Mouse (Mus musculus) CD8-positive naive resting alpha-beta T cell, adult 2 months (primary cell): ENCODE data around the gene Gabra3.

ENCODE experiments used
- DNase-seq, 2 experiments: peaks; one replicate each; pipeline ENCODE4 v3.0.0; 2022; ENCODE audit warnings: low read depth in 2 of 2, low spot score in 2 of 2

Gene Gabra3

DNA sequence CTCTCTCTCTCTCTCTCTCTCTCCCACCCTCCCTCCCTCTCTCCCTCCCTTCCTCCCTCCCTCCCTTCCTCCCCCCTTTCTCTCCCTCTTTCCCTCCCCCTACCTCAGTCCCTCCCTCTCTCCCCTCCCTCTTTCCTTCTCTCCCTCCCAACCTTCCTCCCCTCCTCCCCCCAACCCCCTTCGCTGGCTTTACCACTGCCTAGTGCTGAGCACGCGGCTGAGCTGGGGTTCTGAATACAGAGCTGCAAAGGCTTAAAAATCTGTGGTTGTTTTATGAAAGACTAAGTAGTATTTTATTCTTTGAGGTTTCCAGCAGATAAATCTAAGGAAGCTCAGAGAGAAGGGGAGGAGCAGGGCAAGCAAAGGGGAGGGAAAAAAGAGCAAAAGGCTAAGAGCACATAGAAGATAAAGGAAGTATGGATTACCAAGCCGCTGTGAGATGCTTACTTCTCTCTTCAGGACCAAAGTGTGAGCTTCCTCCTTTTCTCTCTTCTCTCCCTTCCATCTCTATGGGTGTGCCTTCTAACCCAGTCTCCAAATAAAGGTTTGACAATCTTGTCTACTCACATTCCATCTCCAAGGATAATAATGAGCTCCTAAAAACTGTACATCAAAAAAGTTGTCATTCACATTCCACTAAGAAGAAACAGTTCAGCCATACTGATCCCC, at the start of gene Gabra3:
Gene Gabra3, minus strand, starts transcription at position 619 of the 669 bp plus-strand sequence.
- DNase-seq, result no peak

DNA sequence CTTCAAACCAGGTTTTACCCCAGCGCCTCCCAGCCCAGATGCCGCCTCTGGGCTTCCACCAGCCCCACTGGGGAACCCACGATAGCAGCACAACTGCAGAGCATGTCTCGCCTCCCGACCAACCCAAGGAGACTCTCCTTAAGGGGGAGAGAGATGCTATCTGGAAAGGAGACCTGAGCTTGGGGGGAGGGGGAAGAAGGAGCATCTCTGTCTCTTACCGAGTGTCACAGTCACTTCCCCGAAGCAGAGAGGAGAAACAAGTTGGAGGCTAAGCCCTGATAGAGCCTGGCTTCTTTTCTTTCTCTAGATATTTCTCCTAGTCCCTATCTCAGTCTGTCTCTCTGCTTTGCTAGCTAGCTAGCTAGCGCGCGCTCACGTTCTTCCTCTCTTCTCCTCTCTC, 859 bp downstream of the Gabra3 start:
- DNase-seq, result no peak

DNA sequence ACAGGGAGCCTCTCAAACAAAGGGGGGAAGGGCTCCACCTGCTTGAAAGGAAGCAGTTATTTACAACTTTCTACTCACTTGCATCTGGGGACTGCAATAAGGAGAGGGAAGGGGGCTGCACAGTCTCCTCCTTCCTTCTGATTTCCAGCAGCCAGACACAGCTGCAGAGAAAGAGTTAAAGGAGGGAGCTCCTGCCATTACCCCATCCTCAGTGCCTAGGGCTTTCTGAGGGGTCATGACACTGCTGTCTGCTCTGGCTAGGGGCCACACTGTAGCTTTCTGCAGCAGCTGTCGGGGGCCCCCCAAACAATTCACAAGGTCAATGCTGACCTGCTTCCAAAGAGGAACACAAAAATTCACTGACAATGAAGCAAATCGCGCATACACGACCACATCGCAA, 1.3 kb downstream of the Gabra3 start:
- DNase-seq, result no peak

DNA sequence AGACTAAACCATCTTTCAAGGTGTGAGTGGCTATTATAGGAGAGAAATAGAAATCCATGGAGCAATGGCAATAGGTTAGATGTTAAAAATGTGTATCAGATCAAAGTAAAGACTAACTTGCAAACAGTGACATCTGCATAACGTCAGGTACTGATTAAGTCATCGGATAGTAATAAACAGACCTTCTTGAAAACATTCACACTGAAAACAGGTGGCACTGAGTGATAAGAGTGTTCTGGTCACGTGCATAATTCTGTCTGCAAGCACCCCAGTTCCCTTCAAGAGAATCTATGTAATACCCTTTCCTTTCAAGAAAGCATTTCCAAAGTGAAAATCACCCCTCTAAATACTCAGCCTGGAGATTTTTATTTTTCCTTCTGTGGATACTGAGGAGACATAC, 6.0 kb downstream of the Gabra3 start:
- DNase-seq, result no peak

DNA sequence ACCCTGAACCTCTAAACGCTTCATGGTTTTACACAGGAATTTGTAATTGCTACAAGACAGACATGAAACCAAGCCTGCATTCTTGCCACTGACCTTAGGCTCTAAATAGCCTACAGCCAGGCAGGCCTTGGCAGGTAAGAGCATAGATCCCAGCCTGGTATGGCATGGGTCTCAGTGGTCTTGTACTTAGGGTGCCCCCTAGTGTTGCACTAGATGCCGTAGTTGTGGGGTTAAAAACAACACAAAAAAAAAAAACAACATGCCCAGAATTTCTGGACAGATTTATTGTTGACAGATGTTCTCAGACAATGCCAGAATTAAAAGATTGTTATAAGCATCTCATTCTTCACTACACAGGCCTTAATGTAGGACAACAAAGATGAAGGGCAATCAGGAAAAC, 12.0 kb downstream of the Gabra3 start:
- DNase-seq, result no peak

DNA sequence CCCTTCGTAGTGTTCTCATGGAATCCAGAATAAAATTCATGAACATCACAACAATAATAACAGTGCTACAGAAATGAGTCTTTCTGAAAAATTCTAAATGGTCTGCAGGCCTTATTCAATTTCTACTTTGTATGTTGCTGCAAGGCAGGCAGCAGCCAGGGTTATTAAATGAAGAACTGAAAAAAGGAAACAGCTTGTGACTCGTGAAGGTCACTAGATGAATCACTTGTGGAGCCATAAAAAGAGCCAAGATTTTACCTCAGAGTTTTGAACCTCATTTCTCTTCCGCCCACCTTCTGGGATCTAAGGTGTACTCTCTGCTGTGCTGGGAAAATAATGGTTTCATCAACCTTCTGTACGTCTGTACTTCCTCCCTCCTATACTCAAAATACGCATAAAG, 159.4 kb downstream of the Gabra3 start:
- DNase-seq, result no peak

DNA sequence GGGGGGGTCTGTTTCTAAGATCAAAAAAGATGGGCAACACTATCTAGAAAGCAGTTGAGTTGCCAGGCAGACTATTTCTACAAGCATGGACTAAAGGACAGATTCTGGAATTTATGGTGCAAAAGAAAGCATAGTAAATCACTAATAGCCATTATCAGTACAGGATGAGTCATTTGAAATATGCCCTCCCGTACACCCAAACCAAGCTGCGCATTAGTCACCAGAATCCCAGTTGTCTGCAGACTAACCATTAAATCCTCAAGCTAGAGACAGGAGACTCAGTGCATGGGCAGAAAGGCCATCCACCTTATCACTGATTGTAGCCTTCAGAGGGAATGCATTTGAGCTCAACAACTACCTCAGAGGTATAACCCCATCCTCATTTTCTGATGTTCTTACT, 166.8 kb downstream of the Gabra3 start:
- DNase-seq, result no peak

DNA sequence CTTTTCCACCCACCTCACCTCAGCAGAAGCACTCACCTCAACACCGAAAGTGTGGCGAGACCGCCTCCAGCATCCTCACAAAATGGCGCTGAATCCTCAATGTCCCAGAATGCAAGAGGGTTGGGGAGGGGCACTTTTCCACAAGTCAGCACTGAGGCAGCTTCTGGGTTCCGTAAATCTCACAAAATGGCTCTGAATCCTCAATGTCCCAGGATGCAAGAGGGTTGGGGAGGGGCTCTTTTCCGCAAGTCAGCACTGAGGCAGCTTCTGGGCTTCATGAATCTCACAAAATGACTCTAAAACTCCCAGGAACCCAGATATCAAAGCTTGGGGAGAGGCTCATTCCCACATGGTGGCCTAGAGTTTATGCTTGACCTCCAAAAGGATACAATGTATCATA, 269.9 kb downstream of the Gabra3 start, which contains the start of gene Magea10:
Gene Magea10, minus strand, starts transcription at position 101 of the 400 bp plus-strand sequence.
- DNase-seq, result no peak
